Mouse (Mus musculus): Measurements from ENCODE around the gene Cox5b. TPM values are rescaled to one million over a fixed set of nuclear protein-coding genes. Genes with fewer than 3 reads are reported as not detected.
"Not testable (repeated sequence)": the region's sequence is repeated elsewhere in the genome, so short reads cannot be mapped to it uniquely, and the experiment has no call there.

Cox5b gene
- 1,730 and 1,808 TPM in 2 replicates for total RNA-seq (2021)
- long read RNA-seq, experiment 1, transcript Cox5b-204 (4 exons, 865 nt): major isoform, 830 of 875 reads
- long read RNA-seq, experiment 1, partial matches to known transcripts: 33 of 875 reads
- long read RNA-seq, experiment 1, other reads (novel, unspliced or antisense): 12 of 875 reads
- long read RNA-seq, experiment 2, transcript Cox5b-204 (4 exons, 865 nt): major isoform, 1,058 of 1,116 reads
- long read RNA-seq, experiment 2, partial matches to known transcripts: 53 of 1,116 reads
- long read RNA-seq, experiment 2, other reads (novel, unspliced or antisense): 3 of 1,116 reads

DNA sequence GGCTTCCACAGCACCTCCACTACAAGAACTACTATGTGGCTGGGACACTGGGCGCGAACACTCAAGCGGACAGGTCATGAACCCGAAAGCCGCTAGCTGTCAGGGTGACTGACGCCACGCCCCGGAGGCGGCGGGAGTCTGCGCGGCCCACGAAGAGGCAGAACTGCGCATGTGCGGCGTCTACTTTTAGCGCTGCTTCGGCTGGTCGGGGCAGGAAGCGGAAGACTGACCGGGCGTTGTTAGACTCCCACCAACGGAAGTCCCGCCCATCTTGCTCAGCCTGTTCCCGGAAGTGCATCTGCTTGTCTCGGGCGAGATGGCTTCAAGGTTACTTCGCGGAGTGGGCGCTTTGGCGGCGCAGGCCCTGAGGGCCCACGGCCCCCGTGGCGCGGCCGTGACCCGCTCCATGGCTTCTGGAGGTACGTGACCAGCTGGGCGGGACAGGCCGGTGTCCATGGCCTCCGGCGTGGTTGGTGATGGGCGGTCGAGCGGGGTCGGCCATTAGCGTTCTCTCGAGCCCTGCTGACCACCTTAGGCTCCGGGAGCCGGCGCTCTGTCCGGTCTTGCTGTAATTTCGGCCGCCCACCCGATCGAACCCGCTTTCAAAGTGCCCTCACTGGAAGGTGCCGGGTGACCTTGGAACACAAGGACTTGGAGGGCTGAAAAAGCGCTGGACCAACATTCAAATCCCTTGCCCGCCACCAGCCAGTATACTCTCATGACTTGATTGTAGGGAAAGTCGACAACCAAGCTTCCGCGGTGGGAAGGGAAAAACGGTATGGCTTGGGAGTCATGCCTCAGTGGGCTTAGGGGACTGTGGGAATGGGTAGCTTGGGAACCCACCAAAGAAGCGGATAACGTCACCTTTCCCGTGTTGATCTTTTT lies at the start of gene Cox5b:
Cox5b (plus strand) TSS at position 179 of the 885 bp plus-strand sequence.
- DNase-seq: peak; percentile 99

- no peak for DNase-seq
Observed at GRCm38 (mm10) chr1:36643957-36644614, 47.2 kb upstream of the Cox5b start.

- DNase-seq: no peak
Observed at GRCm38 (mm10) chr1:36644615-36645007, 46.6 kb upstream of the Cox5b start.

- DNase-seq: no peak
Observed at GRCm38 (mm10) chr1:36646285-36646684, 45.0 kb upstream of the Cox5b start.

DNA sequence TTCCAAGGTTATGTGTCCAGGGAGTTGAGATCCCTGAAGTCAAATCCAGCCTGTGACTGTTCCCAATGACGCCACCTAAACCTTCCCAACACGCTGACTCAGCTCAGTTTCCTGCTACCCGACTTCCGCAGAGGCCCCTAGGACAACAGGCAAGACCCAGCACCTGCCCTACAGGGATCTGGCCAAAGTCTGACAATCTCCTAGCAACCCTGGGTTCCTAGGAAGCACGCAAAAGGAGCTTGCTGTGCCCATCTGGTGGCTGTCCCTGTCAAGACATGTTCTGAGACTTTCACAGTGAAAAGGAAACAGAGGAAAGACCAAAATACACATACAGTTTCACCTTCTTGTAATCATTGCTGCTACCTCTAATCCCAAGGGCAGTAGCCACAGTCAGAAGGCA lies 43.6 kb upstream of the Cox5b start:
- DNase-seq: peak; percentile 57

- DNase-seq: no peak
Observed at GRCm38 (mm10) chr1:36655039-36655438, 36.2 kb upstream of the Cox5b start.

DNA sequence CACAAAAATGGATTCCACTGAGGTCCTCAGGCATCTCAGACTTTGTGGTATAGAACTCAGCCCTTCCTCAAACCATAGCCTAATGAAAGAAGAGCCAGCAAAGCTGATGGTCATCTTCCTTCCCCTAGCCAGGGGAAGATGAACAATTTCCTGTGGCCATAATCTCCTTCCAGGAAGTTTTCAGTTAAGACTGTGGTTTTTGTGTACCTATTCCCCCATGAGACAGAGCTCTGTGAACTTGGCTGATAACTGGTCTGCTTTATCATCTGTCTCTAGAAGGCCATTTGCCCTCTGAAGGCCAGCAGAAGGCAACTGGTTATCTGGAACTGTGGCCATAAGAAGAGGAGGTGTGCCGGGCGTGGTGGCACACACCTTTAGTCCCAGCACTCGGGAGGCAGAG lies 35.0 kb upstream of the Cox5b start:
- DNase-seq: no peak

DNA sequence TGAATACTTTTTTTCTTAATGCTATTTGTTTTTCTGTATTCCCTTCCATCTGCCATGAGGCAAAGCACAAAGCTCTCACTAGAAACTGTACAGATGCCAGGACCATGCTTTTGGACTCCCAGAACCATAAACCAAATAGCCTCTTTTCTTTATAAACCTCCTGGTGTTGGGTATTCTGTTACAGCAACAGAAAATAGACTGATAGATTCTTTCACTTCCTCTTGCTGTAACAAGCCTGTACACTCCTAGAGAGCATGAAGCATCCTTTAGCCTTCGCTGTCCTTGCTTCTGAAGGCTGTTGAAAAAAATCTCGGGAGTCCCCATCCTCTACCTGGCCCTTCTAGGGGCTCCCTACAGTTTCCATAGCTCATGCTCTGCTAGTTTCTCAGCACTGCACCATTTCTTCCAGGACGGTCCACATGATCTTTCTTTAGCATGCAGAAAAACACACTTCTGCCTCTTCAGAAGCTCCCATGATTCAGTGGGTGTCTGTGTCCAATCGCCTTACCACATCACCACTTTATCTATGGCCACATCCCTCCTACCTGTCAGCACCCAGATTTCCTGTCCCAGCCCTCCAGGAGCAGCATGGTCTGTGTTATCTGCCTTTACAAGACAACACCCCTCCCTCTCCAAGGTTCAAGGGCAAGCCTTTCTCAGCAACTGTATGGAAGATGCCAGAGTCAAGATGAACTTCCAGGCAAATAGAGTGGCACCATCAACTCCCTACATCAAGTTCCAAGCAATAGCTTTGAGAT lies 33.4 kb upstream of the Cox5b start:
- no peak for DNase-seq

DNA sequence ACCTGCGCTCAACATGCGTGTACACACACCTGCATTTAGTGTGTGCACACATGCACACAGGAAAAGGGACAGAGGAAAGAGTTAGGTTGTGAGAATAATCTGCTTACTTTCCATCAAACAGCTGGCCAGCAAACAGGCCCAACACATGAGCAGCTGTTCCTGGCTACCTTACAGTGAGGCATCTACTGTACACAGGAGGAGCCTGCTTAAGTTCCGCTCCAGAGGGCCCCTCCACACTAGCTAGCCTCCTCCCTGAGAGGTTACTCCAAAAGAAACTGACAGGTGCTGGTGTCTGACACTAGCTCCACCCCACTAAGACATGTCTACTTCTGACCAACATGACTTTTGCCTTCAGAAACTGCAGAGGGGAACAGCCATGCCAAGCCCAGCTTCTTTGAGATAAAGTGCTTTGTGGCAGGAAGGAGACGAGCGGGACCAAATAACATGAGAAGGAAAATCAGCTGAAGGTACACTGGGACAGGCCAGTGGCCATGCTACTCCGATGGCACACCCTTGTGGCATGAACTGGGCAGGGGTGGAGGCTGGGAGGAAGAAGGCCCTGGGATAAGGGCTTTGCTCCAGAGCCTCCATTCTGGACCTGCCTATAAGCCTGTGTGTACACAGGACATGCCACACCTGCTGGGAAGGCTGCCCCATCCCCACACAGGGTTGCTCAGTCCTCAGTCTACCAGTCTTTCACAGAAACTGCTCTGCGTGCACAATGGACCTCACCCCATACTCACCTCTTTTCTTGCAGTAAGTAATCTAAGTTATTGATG lies 32.4 kb upstream of the Cox5b start:
- no peak for DNase-seq

- peak; percentile 30 for DNase-seq
Observed at GRCm38 (mm10) chr1:36664457-36664856, 26.8 kb upstream of the Cox5b start.

DNA sequence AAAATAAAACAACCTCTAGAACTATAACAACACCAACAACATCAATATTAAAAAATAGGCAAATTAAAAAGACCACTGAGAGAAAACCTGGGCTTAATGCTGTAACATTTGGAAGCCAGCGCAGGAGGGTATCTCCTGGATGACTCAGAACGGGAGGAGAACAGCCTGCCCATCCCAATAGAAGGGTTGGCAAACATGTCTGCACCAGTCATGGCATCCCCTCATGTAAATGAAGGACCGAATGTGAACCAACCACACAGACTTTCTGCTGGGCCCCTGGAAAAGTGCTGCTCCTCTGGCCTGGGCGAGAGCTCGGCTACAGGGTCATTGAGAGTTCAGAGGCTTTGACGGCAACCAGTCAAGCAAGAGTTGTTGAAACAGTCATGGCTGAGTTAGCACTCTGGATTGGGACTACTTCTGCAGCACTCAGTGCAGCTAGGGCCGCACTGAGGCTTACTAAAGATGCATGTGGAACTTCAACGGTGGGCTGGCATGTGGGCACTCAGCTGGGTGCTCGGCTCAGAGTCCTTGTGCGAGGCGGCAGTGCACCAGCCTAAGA lies 26.0 kb upstream of the Cox5b start:
- DNase-seq: no peak

GRCm38 (mm10) chr1:36665934-36666333 lies 25.3 kb upstream of the Cox5b start:
- no peak for DNase-seq

DNA sequence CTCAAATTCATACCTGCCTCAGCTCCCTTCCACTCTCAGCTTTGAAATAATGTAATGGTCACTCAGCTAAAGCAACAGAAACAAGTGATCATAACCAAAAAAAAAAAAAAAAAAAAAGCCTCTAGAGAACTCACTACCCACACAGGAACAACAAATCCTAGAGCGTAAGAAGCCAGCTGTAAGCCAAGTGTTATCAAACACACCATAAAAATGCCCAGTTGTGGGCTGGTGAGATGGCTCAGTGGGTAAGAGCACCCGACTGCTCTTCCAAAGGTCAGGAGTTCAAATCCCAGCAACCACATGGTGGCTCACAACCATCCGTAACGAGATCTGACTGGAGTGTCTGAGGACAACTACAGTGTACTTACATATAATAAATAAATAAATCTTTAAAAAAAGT lies 23.2 kb upstream of the Cox5b start:
- DNase-seq: not testable (repeated sequence)

- DNase-seq: no peak
Observed at GRCm38 (mm10) chr1:36670256-36670655, 21.0 kb upstream of the Cox5b start.

- DNase-seq: no peak
Observed at GRCm38 (mm10) chr1:36671260-36671659, 20.0 kb upstream of the Cox5b start.

- no peak for DNase-seq
Observed at GRCm38 (mm10) chr1:36672648-36673350, 18.4 kb upstream of the Cox5b start.

DNA sequence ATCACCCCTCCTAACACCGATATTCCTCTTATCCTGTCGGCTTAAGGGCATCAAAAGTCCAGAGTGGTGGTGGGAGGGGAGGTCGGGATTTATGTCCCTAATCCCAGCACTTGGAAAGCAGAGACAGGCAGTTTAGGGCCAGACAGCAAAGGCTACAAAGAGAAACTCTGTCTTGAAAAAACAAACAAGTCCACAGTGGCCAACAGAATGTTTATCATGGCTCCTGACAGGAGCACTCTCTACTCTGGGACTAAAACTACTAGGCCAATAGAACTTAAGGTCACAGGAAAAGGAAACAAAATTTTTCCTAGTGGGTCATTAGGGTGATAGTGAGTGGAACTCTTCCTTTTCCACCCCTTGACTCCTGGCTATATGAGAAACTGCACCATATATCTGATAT lies 16.3 kb upstream of the Cox5b start:
- no peak for DNase-seq

- no peak for DNase-seq
Observed at GRCm38 (mm10) chr1:36680893-36681292, 10.4 kb upstream of the Cox5b start.

- no peak for DNase-seq
Observed at GRCm38 (mm10) chr1:36682620-36683355, 8.5 kb upstream of the Cox5b start, which contains the start of gene Fam178b. TSS of gene Fam178b (minus strand) at chr1:36683183.

Measured in adrenal gland, postnatal 14 days (tissue).